Mouse (Mus musculus): ENCODE data around the gene Syngr3.

DNA sequence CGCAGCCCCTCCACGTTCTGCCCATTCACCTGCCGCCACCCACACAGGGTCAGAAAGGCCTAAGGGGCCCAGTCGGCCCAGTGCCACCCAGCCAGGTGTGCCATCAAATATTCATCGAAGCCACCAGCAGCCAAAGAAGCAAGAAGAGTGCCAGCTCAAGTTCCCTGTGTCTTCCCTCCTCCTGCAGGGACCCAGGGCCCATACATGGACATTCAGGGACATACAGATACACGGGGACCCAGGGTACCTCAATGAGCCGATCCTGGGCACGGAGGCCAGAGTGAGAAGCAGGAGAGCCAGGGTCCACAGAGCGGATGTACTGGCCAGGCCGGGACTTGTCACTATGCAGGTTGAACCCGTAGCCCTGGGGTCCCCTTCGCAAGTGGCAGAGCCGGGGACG, 47.8 kb downstream of the Syngr3 start:
- TF ChIP-seq CTCF (conservative IDR thresholded peaks at IDR 0.05 in 1 of 2, IDR thresholded peaks at IDR 0.05 in 1 of 2; ENCODE audit: low read depth in 2 of 2, low read length in 2 of 2) (no peak), HCFC1 (IDR thresholded peaks at IDR 0.05; ENCODE audit: low read depth, low read length) (no peak), ETS1 (conservative IDR thresholded peaks at IDR 0.05; ENCODE audit: low read depth, low read length) (no peak), POLR2AphosphoS2 (IDR thresholded peaks at IDR 0.05; ENCODE audit: low read depth, low read length) (no peak), CHD1 (IDR thresholded peaks at IDR 0.05; ENCODE audit: low read depth, low read length) (no peak), ZMIZ1 (IDR thresholded peaks at IDR 0.05; ENCODE audit: low read depth, low read length) (no peak), RCOR1 (conservative IDR thresholded peaks at IDR 0.05; ENCODE audit: low read depth, low read length) (no peak), ZKSCAN1 (IDR thresholded peaks at IDR 0.05; ENCODE audit: borderline replicate concordance, low read depth, low read length) (no peak), ZC3H11A (IDR thresholded peaks at IDR 0.05; ENCODE audit: low read depth, low read length) (no peak), POLR2A (IDR thresholded peaks at IDR 0.05; ENCODE audit: low read depth, low read length) (no peak), USF1 (IDR thresholded peaks at IDR 0.05; ENCODE audit: low read depth, low read length) (no peak)
